Mouse (Mus musculus) MEL (cell line): ENCODE measurements around the gene Abcc6. TPM values are rescaled to one million over a fixed set of nuclear protein-coding genes. Genes with fewer than 3 reads are reported as not detected.
A peak's percentile ranks its signal among the peaks of the same experiment; 100 is the strongest.

Experiments
- DNase-seq: peaks from one replicate; pipeline ENCODE4 v3.0.0; 2011; ENCODE audit warnings: low read depth, low spot score
- H3K27ac ChIP-seq: 2 replicates; pipeline ENCODE4 v1.5.1; 2012; ENCODE audit warnings: low read depth, mild to moderate bottlenecking, control low read depth, low read length, moderate library complexity; ENCODE audit not compliant: control insufficient read depth
- H3K27me3 ChIP-seq, 2 experiments: fragments of 150-350 bp in 1 of 2; sonication (generic) in 1 of 2; 2 replicates each; pipeline ENCODE4 v1.6.1; 2012; ENCODE audit warnings: low read length in 2 of 2, mild to moderate bottlenecking in 2 of 2, improper control_type of control experiment in 1 of 2, moderate library complexity in 1 of 2; ENCODE audit not compliant: insufficient read depth in 2 of 2, control insufficient read depth in 1 of 2
- H3K36me3 ChIP-seq, 2 experiments: 2 replicates each; pipeline ENCODE4 v1.6.1; 2012 to 2014; ENCODE audit warnings: low read length in 2 of 2, improper control_type of control experiment in 1 of 2, inconsistent platforms in 1 of 2, mild to moderate bottlenecking in 1 of 2; ENCODE audit not compliant: insufficient read depth in 2 of 2, control insufficient read depth in 1 of 2
- H3K4me1 ChIP-seq, 2 experiments: fragments of 150-350 bp in 1 of 2; sonication (generic) in 1 of 2; 2 replicates each; pipeline ENCODE4 v1.6.1; 2012; ENCODE audit warnings: low read length in 2 of 2, improper control_type of control experiment in 1 of 2, mild to moderate bottlenecking in 1 of 2; ENCODE audit not compliant: insufficient read depth in 2 of 2, control insufficient read depth in 1 of 2
- H3K4me3 ChIP-seq, 2 experiments: fragments of 150-350 bp in 1 of 2; sonication (generic) in 1 of 2; 2 replicates each; pipeline ENCODE4 v1.5.1; 2012; ENCODE audit warnings: low read depth in 2 of 2, low read length in 2 of 2, mild to moderate bottlenecking in 2 of 2, moderate library complexity in 2 of 2, control low read depth in 1 of 2, improper control_type of control experiment in 1 of 2; ENCODE audit not compliant: control insufficient read depth in 1 of 2, insufficient read depth in 1 of 2
- H3K79me2 ChIP-seq: 2 replicates; pipeline ENCODE4 v1.6.1; 2012; ENCODE audit warnings: mild to moderate bottlenecking, low read length, moderate library complexity; ENCODE audit not compliant: control insufficient read depth, poor library complexity, insufficient read depth
- H3K9ac ChIP-seq: 2 replicates; pipeline ENCODE4 v1.6.1; 2012; ENCODE audit warnings: low read depth, mild to moderate bottlenecking, control low read depth, low read length, moderate library complexity; ENCODE audit not compliant: control insufficient read depth, poor library complexity, severe bottlenecking
- H3K9me3 ChIP-seq: fragments of 150-350 bp; sonication (generic); replicated peaks from 2 replicates; pipeline ENCODE4 v1.6.1; 2012; ENCODE audit warnings: mild to moderate bottlenecking, low read length, improper control_type of control experiment, moderate library complexity; ENCODE audit not compliant: insufficient read depth
- CTCF ChIP-seq, 3 experiments: IDR thresholded peaks in 2 of 3; conservative IDR thresholded peaks in 1 of 3; 2 replicates each; pipeline ENCODE4 v1.5.1; 2011 to 2012; ENCODE audit warnings: low read length in 3 of 3, low read depth in 2 of 3, mild to moderate bottlenecking in 2 of 3, improper control_type of control experiment in 1 of 3, inconsistent platforms in 1 of 3, mixed read lengths in 1 of 3, moderate library complexity in 1 of 3; ENCODE audit not compliant: control insufficient read depth in 1 of 3, insufficient read depth in 1 of 3, poor library complexity in 1 of 3, severe bottlenecking in 1 of 3
- GABPA ChIP-seq: IDR thresholded peaks from 2 replicates; pipeline ENCODE4 v1.6.1; 2012; ENCODE audit warnings: low read depth, mild to moderate bottlenecking, inconsistent platforms, low read length, improper control_type of control experiment, moderate library complexity
- MAFK ChIP-seq: IDR thresholded peaks from 2 replicates; pipeline ENCODE4 v1.6.1; 2011; ENCODE audit warnings: low read depth, mild to moderate bottlenecking, low read length, improper control_type of control experiment, borderline replicate concordance
- MEF2A ChIP-seq: IDR thresholded peaks from 2 replicates; pipeline ENCODE4 v1.6.1; 2014; ENCODE audit warnings: low read depth, mild to moderate bottlenecking, inconsistent platforms, low read length, improper control_type of control experiment; ENCODE audit not compliant: poor library complexity, insufficient replicate concordance, severe bottlenecking; ENCODE audit errors: extremely low read depth
- NRF1 ChIP-seq: IDR thresholded peaks from 2 replicates; pipeline ENCODE4 v1.6.1; 2014; ENCODE audit warnings: low read depth, mild to moderate bottlenecking, inconsistent platforms, low read length, improper control_type of control experiment, moderate library complexity; ENCODE audit not compliant: poor library complexity, insufficient read depth, severe bottlenecking
- POLR2AphosphoS2 ChIP-seq: IDR thresholded peaks from 2 replicates; pipeline ENCODE4 v1.6.1; 2011; ENCODE audit warnings: low read length, improper control_type of control experiment
- RCOR1 ChIP-seq: IDR thresholded peaks from 2 replicates; pipeline ENCODE4 v1.6.1; 2012; ENCODE audit warnings: low read depth, mild to moderate bottlenecking, inconsistent platforms, low read length, improper control_type of control experiment
- TAL1 ChIP-seq: IDR thresholded peaks from 2 replicates; pipeline ENCODE4 v1.6.1; 2012; ENCODE audit warnings: mild to moderate bottlenecking, inconsistent platforms, low read length, moderate library complexity, mixed read lengths
- TCF12 ChIP-seq: IDR thresholded peaks from 2 replicates; pipeline ENCODE4 v1.6.1; 2014; ENCODE audit warnings: low read depth, mild to moderate bottlenecking, inconsistent platforms, low read length, improper control_type of control experiment, moderate library complexity
- UBTF ChIP-seq: IDR thresholded peaks from 2 replicates; pipeline ENCODE4 v1.6.1; 2012; ENCODE audit warnings: low read depth, mild to moderate bottlenecking, inconsistent platforms, low read length, improper control_type of control experiment, moderate library complexity, borderline replicate concordance; ENCODE audit not compliant: insufficient read depth
- USF1 ChIP-seq: IDR thresholded peaks from 2 replicates; pipeline ENCODE4 v1.6.1; 2014; ENCODE audit warnings: low read depth, mild to moderate bottlenecking, inconsistent platforms, low read length, improper control_type of control experiment, moderate library complexity
- USF2 ChIP-seq, 2 experiments: IDR thresholded peaks; 2 replicates each; pipeline ENCODE4 v1.6.1; 2011 to 2012; ENCODE audit warnings: improper control_type of control experiment in 2 of 2, low read length in 2 of 2, borderline replicate concordance in 1 of 2, inconsistent platforms in 1 of 2, low read depth in 1 of 2, mild to moderate bottlenecking in 1 of 2; ENCODE audit not compliant: insufficient read depth in 1 of 2
- ZC3H11A ChIP-seq: IDR thresholded peaks from 2 replicates; pipeline ENCODE4 v1.6.1; 2012; ENCODE audit warnings: low read depth, mild to moderate bottlenecking, inconsistent platforms, low read length, improper control_type of control experiment
- ZKSCAN1 ChIP-seq: IDR thresholded peaks from 2 replicates; pipeline ENCODE4 v1.6.1; 2012; ENCODE audit warnings: low read depth, mild to moderate bottlenecking, inconsistent platforms, low read length, improper control_type of control experiment, moderate library complexity
- polyA plus RNA-seq, 2 experiments: library from polyadenylated mRNA; stranded (reverse) in 1 of 2; unstranded in 1 of 2; fragments of >175 nt in 1 of 2; fragments of >200 nt in 1 of 2; gene quantifications; 2 replicates each; pipeline versions ENCODE4 v1.2.1 to v1.2.4; 2012; ENCODE audit warnings: low replicate concordance in 2 of 2, low read depth in 1 of 2; ENCODE audit not compliant: insufficient read length in 2 of 2, insufficient read depth in 1 of 2, missing spikeins in 1 of 2
- total RNA-seq: library from RNA; depleted of rRNA; stranded (reverse); fragments of 300-350 nt; gene quantifications from 2 replicates; pipeline ENCODE4 v1.2.3, GENCODE M21; 2012

The Abcc6 gene
- total and polyA plus RNA-seq, 3 experiments, result 0.04 to 0.12 TPM; not detected in 1

GRCm38 (mm10) chr7:45988344-45988743, 41.8 kb downstream of the Abcc6 start:
- no peak for DNase-seq
- H3K27me3 ChIP-seq, result no peaks in the 10 kb centered on the region
- no peak overlapping the region for H3K9ac ChIP-seq
- H3K36me3 ChIP-seq, result no peaks in the 10 kb centered on the region
- no peak for TF ChIP-seq MAFK
- no peak for TF ChIP-seq TAL1
- no peak for TF ChIP-seq MEF2A
- no peak for TF ChIP-seq NRF1
- TF ChIP-seq UBTF, result no peak
- no peak for TF ChIP-seq CTCF (IDR thresholded peaks at IDR 0.05 in 2 of 3, conservative IDR thresholded peaks at IDR 0.05 in 1 of 3; ENCODE audit: control insufficient read depth in 1 of 3, insufficient read depth in 1 of 3, low read depth in 2 of 3, low read length in 3 of 3, poor library complexity in 1 of 3, severe bottlenecking in 1 of 3)
- no peak for TF ChIP-seq TCF12
- no peak for TF ChIP-seq ZC3H11A
- no peak for TF ChIP-seq RCOR1
- TF ChIP-seq ZKSCAN1, result no peak
- no peak for TF ChIP-seq POLR2AphosphoS2
- no peak for TF ChIP-seq USF2 (IDR thresholded peaks at IDR 0.05; ENCODE audit: borderline replicate concordance in 1 of 2, insufficient read depth in 1 of 2, low read depth in 1 of 2, low read length in 2 of 2)
- TF ChIP-seq, all 39 proteins: peak for 0
- H3K79me2 ChIP-seq, result no peaks in the 10 kb centered on the region
- no peak overlapping the region for H3K27ac ChIP-seq
- H3K9me3 ChIP-seq, result no peaks in the 10 kb centered on the region
- H3K4me3 ChIP-seq, result no peak overlapping the region
- H3K4me1 ChIP-seq, result no peaks in the 10 kb centered on the region

- no peaks in the 10 kb centered on the region for H3K27me3 ChIP-seq
- TF ChIP-seq GABPA (no peak), USF1 (peak; percentile 83), USF2 (IDR thresholded peaks at IDR 0.05; ENCODE audit: borderline replicate concordance in 1 of 2, insufficient read depth in 1 of 2, low read depth in 1 of 2, low read length in 2 of 2) (peak; percentile 30 to 45; a peak in 2 of 4 replicates)
- H3K9ac ChIP-seq, result no peak overlapping the region
- H3K4me3 ChIP-seq, result no peak overlapping the region
- H3K9me3 ChIP-seq, result no peaks in the 10 kb centered on the region
- DNase-seq, result peak; percentile 31
- no peaks in the 10 kb centered on the region for H3K4me1 ChIP-seq
- H3K79me2 ChIP-seq, result no peaks in the 10 kb centered on the region
- H3K27ac ChIP-seq, result no peak overlapping the region
- H3K36me3 ChIP-seq, result no peaks in the 10 kb centered on the region
These were observed 43.2 kb downstream of the Abcc6 start for GRCm38 (mm10) chr7:45986893-45987292.
